Mouse (Mus musculus) ES-E14 (cell line): ENCODE measurements around the gene Ska2.

Experiments used
- HCFC1 ChIP-seq: IDR thresholded peaks from 2 replicates; pipeline ENCODE4 v1.6.1; 2012; ENCODE audit warnings: low read length, inconsistent platforms, borderline replicate concordance; ENCODE audit not compliant: insufficient read depth
- MAFK ChIP-seq: IDR thresholded peaks from 2 replicates; pipeline ENCODE4 v1.6.1; 2014; ENCODE audit warnings: mild to moderate bottlenecking, low read depth, low read length, inconsistent platforms; ENCODE audit not compliant: insufficient read depth

DNA sequence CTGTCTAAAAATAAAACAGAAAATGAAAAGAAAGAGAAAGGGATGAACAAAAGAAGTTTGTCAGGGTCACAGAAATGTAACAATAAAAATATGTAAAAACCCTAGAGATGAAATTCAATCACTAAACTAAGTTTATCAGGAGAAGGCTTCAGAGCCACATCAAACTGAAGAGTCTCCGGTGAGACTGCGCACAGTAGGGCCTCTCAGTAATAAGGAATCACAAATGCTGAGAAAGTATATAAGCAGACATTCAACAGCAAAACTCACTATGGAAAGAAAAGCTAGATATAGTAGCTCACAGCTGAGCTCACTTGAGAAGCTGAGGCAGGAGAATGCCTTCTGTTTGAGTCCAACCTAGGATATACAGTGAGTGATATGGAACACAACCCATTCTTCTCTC lies 48.6 kb upstream of the Ska2 start:
- TF ChIP-seq MAFK (no peak), HCFC1 (no peak)
